Mouse (Mus musculus) bone marrow, adult 2 months (tissue): ENCODE results near the gene Armc2. TPM values are rescaled to one million over a fixed set of nuclear protein-coding genes. Genes with fewer than 3 reads are reported as not detected.

ENCODE experiments used
- H3K27ac ChIP-seq: fragments of 200-500 bp; 2 replicates; pipeline ENCODE4 v1.5.1; 2012; ENCODE audit warnings: low read depth, mild to moderate bottlenecking, control low read depth, inconsistent platforms, low read length; ENCODE audit not compliant: control insufficient read depth, poor library complexity, insufficient read depth
- H3K4me1 ChIP-seq: fragments of 200-500 bp; 2 replicates; pipeline ENCODE4 v1.6.1; 2011; ENCODE audit warnings: low read length; ENCODE audit not compliant: control insufficient read depth, insufficient read depth
- H3K4me3 ChIP-seq: fragments of 200-500 bp; replicated peaks from 2 replicates; pipeline ENCODE3; 2011; ENCODE audit warnings: mild to moderate bottlenecking, low read depth, low read length, control low read depth; ENCODE audit not compliant: control insufficient read depth
- CTCF ChIP-seq: fragments of 200-500 bp; IDR thresholded peaks from 2 replicates; pipeline ENCODE4 v1.5.1; 2011; ENCODE audit warnings: low read length, control low read depth; ENCODE audit not compliant: control insufficient read depth, insufficient read depth
- POLR2A ChIP-seq: fragments of 200-500 bp; IDR thresholded peaks from 2 replicates; pipeline ENCODE4 v1.6.1; 2011; ENCODE audit warnings: low read depth, mild to moderate bottlenecking, control low read depth, low read length, borderline replicate concordance; ENCODE audit not compliant: control insufficient read depth
- WGBS: fragments of 180-500 bp; shearing (Covaris S2); methylation state at CpG from one replicate; pipeline ENCODE4 v1.1.7; 2018; 5-methylcytosine and 5-hydroxymethylcytosine counted together
- polyA plus RNA-seq: library from polyadenylated mRNA; stranded (reverse); fragments of >200 nt; gene quantifications from 2 replicates; pipeline ENCODE4 v1.2.4, GENCODE M21; 2011; ENCODE audit warnings: low replicate concordance; ENCODE audit not compliant: missing spikeins, insufficient read depth, insufficient read length

Gene Armc2
- polyA plus RNA-seq, 1 experiment: 0.30 TPM

DNA sequence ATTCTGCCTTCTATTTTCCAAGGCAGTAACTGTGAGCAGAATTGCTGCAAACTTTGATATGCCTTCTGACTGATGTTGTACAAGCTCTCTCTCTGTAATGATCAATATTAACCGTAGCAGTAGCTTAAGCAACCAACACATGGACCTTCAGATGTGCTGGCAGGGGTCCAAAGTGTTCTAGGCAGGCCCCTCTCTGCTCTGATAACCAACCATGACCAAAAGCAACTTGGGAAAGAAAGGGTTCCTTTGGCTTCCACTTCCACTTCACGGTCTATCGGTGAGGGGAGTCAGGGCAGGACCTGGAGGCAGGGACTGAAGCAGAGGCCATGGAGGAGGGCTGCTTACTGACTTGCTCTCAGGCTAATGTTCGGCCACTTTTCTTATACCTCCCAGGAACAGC lies 87.3 kb downstream of the Armc2 start:
- WGBS: 58% methylated on average over 4 of the region's 4 CpGs
- Histone ChIP-seq H3K27ac (no peak overlapping the region), H3K4me1 (peaks cover 1% of the 10 kb centered on the region; the same call in 1 of the 2 replicates), H3K4me3 (no peak overlapping the region)
- TF ChIP-seq CTCF: no peak

- WGBS: 84% methylated on average over 14 of the region's 14 CpGs
- TF ChIP-seq CTCF (no peak), POLR2A (no peak)
These were observed 91.5 kb downstream of the Armc2 start for GRCm38 (mm10) chr10:41926726-41927125.

GRCm38 (mm10) chr10:41912290-41912994 lies 105.8 kb downstream of the Armc2 start:
- H3K27ac ChIP-seq: peak overlapping the region; percentile 43; the same call in 1 of the 2 replicates
- H3K4me3 ChIP-seq: no peak overlapping the region
- peaks cover 6% of the 10 kb centered on the region; the same call in 1 of the 2 replicates for H3K4me1 ChIP-seq
- TF ChIP-seq POLR2A (no peak), CTCF (no peak)
- 60% methylated on average over 8 of the region's 8 CpGs for WGBS

More at GRCm38 (mm10) chr10:41926726-41927125, 91.5 kb downstream of the Armc2 start:
- peaks cover 1% of the 10 kb centered on the region; the same call in 1 of the 2 replicates for H3K4me1 ChIP-seq
- no peak overlapping the region for H3K27ac ChIP-seq
- H3K4me3 ChIP-seq: no peak overlapping the region

DNA sequence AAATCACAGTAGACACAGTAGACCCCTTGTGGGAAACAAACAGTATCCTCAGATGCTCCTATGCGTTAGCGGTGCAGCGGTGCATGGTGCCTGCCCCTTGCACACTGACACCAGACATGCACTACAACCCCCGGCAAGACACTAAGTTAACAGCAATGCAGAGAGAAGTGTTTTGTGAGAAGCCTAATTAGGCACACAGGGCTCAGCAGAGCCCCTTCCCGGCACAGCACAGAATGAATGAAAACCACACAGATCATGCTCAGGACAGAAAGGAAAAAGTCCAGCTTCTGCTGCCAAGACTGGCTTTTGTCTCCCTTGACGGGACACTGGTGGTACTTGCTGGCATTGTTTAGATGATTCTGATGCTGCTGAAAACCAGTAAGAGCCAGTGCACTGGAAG lies 109.3 kb downstream of the Armc2 start:
- Histone ChIP-seq H3K4me1 (peaks cover 6% of the 10 kb centered on the region; the same call in 1 of the 2 replicates), H3K27ac (no peak overlapping the region)

DNA sequence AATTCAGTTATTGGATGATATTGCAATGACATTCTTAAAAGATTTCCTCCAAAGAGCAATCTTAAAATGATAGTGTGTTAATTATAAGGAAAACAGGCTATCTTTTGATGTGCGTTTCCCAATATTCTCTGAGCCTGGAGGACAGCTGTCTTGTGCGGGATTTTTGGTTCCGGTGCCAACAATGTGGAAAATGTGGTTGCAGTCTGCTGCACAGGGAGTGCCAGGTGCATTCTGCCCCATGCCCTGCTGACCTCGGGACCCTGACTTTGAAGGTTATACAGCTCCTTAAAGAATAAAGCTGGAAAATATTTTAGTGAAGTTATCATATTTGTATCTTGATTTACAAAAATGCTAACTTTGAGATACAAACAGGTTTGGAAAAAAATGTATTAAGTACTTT lies 110.3 kb downstream of the Armc2 start:
- TF ChIP-seq CTCF (no peak), POLR2A (no peak)
- Histone ChIP-seq H3K4me3 (no peak overlapping the region), H3K27ac (no peak overlapping the region), H3K4me1 (peaks cover 4% of the 10 kb centered on the region; the same call in 1 of the 2 replicates)
- 85% methylated on average over 4 of the region's 4 CpGs for WGBS

More for the DNA sequence above, 109.3 kb downstream of the Armc2 start:
- TF ChIP-seq POLR2A (no peak), CTCF (no peak)
- 87% methylated on average over 6 of the region's 6 CpGs for WGBS
- H3K4me3 ChIP-seq: no peak overlapping the region

DNA sequence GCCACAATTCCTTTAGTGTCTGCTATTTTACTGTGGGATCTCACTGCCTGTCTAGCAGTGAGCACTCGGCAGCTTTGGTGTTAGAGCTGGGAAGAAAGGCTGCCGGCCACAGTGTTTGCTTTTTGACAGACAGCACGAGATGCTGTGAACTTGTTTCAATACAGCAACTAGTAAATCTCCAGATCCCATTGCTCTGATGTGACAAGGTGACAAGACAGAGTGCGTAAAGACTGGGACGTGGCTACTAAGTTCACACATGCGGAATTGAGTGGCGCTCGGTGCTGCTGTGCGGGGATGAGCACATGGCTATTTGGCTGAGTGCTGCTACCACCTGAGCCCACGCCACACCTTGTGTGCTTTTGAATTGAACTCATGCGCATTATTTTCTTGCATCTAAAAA lies 110.8 kb downstream of the Armc2 start:
- TF ChIP-seq POLR2A (no peak), CTCF (no peak)
- Histone ChIP-seq H3K4me3 (no peak overlapping the region), H3K4me1 (peaks cover 4% of the 10 kb centered on the region; the same call in 1 of the 2 replicates), H3K27ac (no peak overlapping the region)
- WGBS: 95% methylated on average over 11 of the region's 11 CpGs

DNA sequence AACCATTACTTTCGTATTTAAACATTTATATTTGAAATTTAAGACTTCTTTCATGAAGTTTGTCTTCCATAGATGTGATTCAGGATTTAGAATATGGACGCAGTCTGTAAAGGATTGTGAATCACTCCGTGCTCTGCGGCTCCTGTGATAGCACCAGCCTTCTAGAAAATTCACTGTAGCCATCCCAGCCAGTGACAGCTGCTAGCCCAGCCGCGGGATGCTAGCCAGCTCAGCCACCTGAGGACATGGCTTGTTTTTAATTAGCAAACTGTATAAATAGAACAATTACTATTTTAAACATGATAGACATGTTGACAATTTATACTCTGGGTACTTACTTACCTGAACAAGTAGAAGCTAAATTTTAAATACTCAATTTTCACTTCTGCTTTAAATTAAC lies 116.4 kb downstream of the Armc2 start:
- WGBS: 95% methylated on average over 6 of the region's 6 CpGs
- H3K4me3 ChIP-seq: no peak overlapping the region
- H3K27ac ChIP-seq: no peak overlapping the region
- no peak for TF ChIP-seq POLR2A
- no peak for TF ChIP-seq CTCF
- H3K4me1 ChIP-seq: no peaks in the 10 kb centered on the region

GRCm38 (mm10) chr10:41901456-41901855 lies 116.8 kb downstream of the Armc2 start:
- no peak overlapping the region for H3K27ac ChIP-seq
- WGBS: 85% methylated on average over 8 of the region's 8 CpGs
- TF ChIP-seq CTCF (no peak), POLR2A (no peak)
- H3K4me3 ChIP-seq: no peak overlapping the region
- no peaks in the 10 kb centered on the region for H3K4me1 ChIP-seq

- no peaks in the 10 kb centered on the region; the same call in none of the 2 replicates for H3K4me1 ChIP-seq
- 93% methylated on average over 2 of the region's 2 CpGs for WGBS
- TF ChIP-seq POLR2A: no peak
- TF ChIP-seq CTCF: no peak
- no peak overlapping the region for H3K4me3 ChIP-seq
- H3K27ac ChIP-seq: no peak overlapping the region
These were observed 121.4 kb downstream of the Armc2 start for GRCm38 (mm10) chr10:41896865-41897264.
